Mouse (Mus musculus) embryonic facial prominence, embryonic 15.5 days (tissue): Measurements from ENCODE around the gene Nek5. TPM values are rescaled to one million over a fixed set of nuclear protein-coding genes. Genes with fewer than 3 reads are reported as not detected.

ENCODE experiments used
- ATAC-seq: fragments of 200-750 bp; cut with Nextera tagmentation; 2 replicates; pipeline ENCODE4 v1.8.0; 2017; ENCODE audit warnings: low read depth, moderate TSS enrichment; ENCODE audit not compliant: insufficient number of reproducible peaks, low FRiP score, low TSS enrichment
- H3K27ac ChIP-seq: fragments of 300-500 bp; sonication (generic); replicated peaks from 2 replicates; pipeline ENCODE4 v1.5.1; 2015; ENCODE audit warnings: mild to moderate bottlenecking, inconsistent platforms
- H3K27me3 ChIP-seq: fragments of 300-500 bp; sonication (generic); 2 replicates; pipeline ENCODE4 v1.6.1; 2015; ENCODE audit warnings: inconsistent platforms
- H3K36me3 ChIP-seq: fragments of 300-500 bp; sonication (generic); 2 replicates; pipeline ENCODE4 v1.6.1; 2015; ENCODE audit warnings: mild to moderate bottlenecking, inconsistent platforms
- H3K4me1 ChIP-seq: fragments of 300-500 bp; sonication (generic); 2 replicates; pipeline ENCODE4 v1.6.1; 2015; ENCODE audit warnings: inconsistent platforms
- H3K4me2 ChIP-seq: fragments of 300-500 bp; sonication (generic); replicated peaks from 2 replicates; pipeline ENCODE4 v1.6.1; 2015; ENCODE audit warnings: mild to moderate bottlenecking, inconsistent platforms
- H3K4me3 ChIP-seq: fragments of 300-500 bp; sonication (generic); replicated peaks from 2 replicates; pipeline ENCODE4 v1.5.1; 2015; ENCODE audit warnings: mild to moderate bottlenecking, inconsistent platforms
- H3K9ac ChIP-seq: fragments of 300-500 bp; sonication (generic); 2 replicates; pipeline ENCODE4 v1.6.1; 2015; ENCODE audit warnings: inconsistent platforms
- H3K9me3 ChIP-seq: fragments of 300-500 bp; sonication (generic); replicated peaks from 2 replicates; pipeline ENCODE4 v1.6.1; 2016; ENCODE audit warnings: inconsistent platforms
- WGBS: fragments of 180-500 bp; shearing (Covaris S2); methylation state at CpG from one replicate; pipeline ENCODE4 v1.1.7; 2015; 5-methylcytosine and 5-hydroxymethylcytosine counted together
- polyA plus RNA-seq: library from polyadenylated mRNA; unstranded; fragments of >200 nt; fragmentation: Nextera tagmentation; extraction: Ambion mirVana; gene quantifications from 2 replicates; pipeline ENCODE4 v1.2.1, GENCODE M21; 2015

The Nek5 gene
- polyA plus RNA-seq, 1 experiment from 2014 or later = 2.0 TPM

- no peak overlapping the region for H3K4me3 ChIP-seq
- H3K9me3 ChIP-seq = no peaks in the 10 kb centered on the region
- no peak overlapping the region for H3K9ac ChIP-seq
- H3K27me3 ChIP-seq = 0 out of 2 replicates have a peak, but pooled peaks cover 4% of the 10 kb centered on the region
- no peak for ATAC-seq
- H3K27ac ChIP-seq = no peak overlapping the region
- H3K4me1 ChIP-seq = no peaks in the 10 kb centered on the region
- H3K36me3 ChIP-seq = no peaks in the 10 kb centered on the region
- 57% methylated on average over 12 of the region's 12 CpGs for WGBS
- H3K4me2 ChIP-seq = no peak overlapping the region
These were observed 81.1 kb downstream of the Nek5 start for GRCm38 (mm10) chr8:22043706-22044105.

DNA sequence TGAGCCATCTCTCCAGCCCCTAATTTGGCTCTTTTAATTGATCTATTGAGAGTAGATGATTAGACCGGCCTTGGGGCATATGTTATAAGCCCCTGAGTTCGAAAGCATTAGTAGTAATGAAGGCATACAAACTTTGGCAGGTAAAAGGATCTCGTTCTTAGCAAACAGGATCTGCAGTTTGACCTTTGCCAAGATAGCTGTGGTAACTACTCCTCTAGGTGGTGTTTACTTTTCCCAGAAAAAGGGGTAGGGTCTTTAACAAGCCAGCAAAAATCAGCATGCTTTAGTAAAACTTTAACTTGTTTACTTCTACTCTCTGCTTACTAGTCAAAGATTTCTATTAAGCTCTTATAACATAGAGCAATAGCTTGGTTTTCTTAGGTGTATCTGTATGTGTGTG is 82.3 kb downstream of the Nek5 start:
- H3K9me3 ChIP-seq = no peaks in the 10 kb centered on the region
- no peak for ATAC-seq
- no peaks in the 10 kb centered on the region for H3K4me1 ChIP-seq
- no peak overlapping the region for H3K4me2 ChIP-seq
- H3K9ac ChIP-seq = no peak overlapping the region
- 77% methylated on average over 3 of the region's 3 CpGs for WGBS
- no peak overlapping the region for H3K4me3 ChIP-seq
- no peaks in the 10 kb centered on the region for H3K36me3 ChIP-seq
- 0 out of 2 replicates have a peak, but pooled peaks cover 4% of the 10 kb centered on the region for H3K27me3 ChIP-seq
- H3K27ac ChIP-seq = no peak overlapping the region

GRCm38 (mm10) chr8:22040153-22040509 is 84.7 kb downstream of the Nek5 start:
- no peaks in the 10 kb centered on the region for H3K9me3 ChIP-seq
- no peak overlapping the region for H3K4me2 ChIP-seq
- no peak overlapping the region for H3K9ac ChIP-seq
- ATAC-seq = no peak
- 34% methylated on average over 6 of the region's 6 CpGs for WGBS
- H3K27me3 ChIP-seq = 0 out of 2 replicates have a peak, but pooled peaks cover 4% of the 10 kb centered on the region
- H3K27ac ChIP-seq = no peak overlapping the region
- H3K4me1 ChIP-seq = no peaks in the 10 kb centered on the region
- no peaks in the 10 kb centered on the region for H3K36me3 ChIP-seq
- H3K4me3 ChIP-seq = no peak overlapping the region

- WGBS = 9% methylated on average over 15 of the region's 15 CpGs
- Histone ChIP-seq H3K36me3 (no peaks in the 10 kb centered on the region), H3K4me1 (no peaks in the 10 kb centered on the region), H3K27me3 (0 out of 2 replicates have a peak, but pooled peaks cover 4% of the 10 kb centered on the region), H3K9ac (no peak overlapping the region), H3K4me2 (no peak overlapping the region), H3K4me3 (no peak overlapping the region), H3K9me3 (no peaks in the 10 kb centered on the region), H3K27ac (no peak overlapping the region)
- no peak for ATAC-seq
These were observed 85.2 kb downstream of the Nek5 start for GRCm38 (mm10) chr8:22039468-22040152.

DNA sequence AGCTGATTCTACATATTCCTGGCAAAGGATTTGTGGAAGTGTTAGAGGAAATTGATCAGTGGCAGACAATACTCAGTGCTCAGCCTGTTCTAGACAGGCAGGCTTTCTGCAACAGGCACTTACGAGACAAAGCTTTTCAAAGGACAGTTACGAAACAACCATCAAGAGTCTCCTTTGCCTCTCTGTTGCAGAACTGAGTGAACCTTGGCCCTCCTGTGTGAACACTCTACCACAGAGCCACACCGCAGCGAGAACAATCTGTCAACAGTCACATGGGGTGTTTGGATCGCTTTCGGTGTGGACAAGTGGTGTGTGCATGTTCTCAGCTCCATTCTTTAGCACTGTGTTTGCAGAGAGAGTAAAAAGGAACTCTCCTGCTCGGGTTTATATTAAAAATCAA is 87.8 kb downstream of the Nek5 start:
- Histone ChIP-seq H3K9me3 (no peaks in the 10 kb centered on the region), H3K4me1 (no peaks in the 10 kb centered on the region), H3K36me3 (no peaks in the 10 kb centered on the region), H3K9ac (no peak overlapping the region), H3K4me2 (no peak overlapping the region), H3K27me3 (0 out of 2 replicates have a peak, but pooled peaks cover 4% of the 10 kb centered on the region), H3K4me3 (no peak overlapping the region), H3K27ac (no peak overlapping the region)
- no peak for ATAC-seq
- 76% methylated on average over 7 of the region's 7 CpGs for WGBS

GRCm38 (mm10) chr8:22036137-22036536 is 88.7 kb downstream of the Nek5 start:
- Histone ChIP-seq H3K4me2 (no peak overlapping the region), H3K27me3 (0 out of 2 replicates have a peak, but pooled peaks cover 4% of the 10 kb centered on the region), H3K36me3 (no peaks in the 10 kb centered on the region), H3K27ac (no peak overlapping the region), H3K4me3 (no peak overlapping the region), H3K9ac (no peak overlapping the region), H3K9me3 (no peaks in the 10 kb centered on the region), H3K4me1 (no peaks in the 10 kb centered on the region)
- WGBS = 85% methylated on average over 9 of the region's 9 CpGs
- no peak for ATAC-seq

GRCm38 (mm10) chr8:22030990-22031389 is 93.9 kb downstream of the Nek5 start:
- Histone ChIP-seq H3K9ac (no peak overlapping the region), H3K36me3 (no peaks in the 10 kb centered on the region), H3K27ac (no peak overlapping the region), H3K4me1 (no peaks in the 10 kb centered on the region), H3K9me3 (no peaks in the 10 kb centered on the region), H3K27me3 (no peaks in the 10 kb centered on the region), H3K4me2 (no peak overlapping the region), H3K4me3 (no peak overlapping the region)
- WGBS = 83% methylated on average over 3 of the region's 3 CpGs
- ATAC-seq = no peak

- 85% methylated on average over 3 of the region's 3 CpGs for WGBS
- Histone ChIP-seq H3K9me3 (no peaks in the 10 kb centered on the region), H3K27ac (no peak overlapping the region), H3K9ac (no peak overlapping the region), H3K4me1 (no peaks in the 10 kb centered on the region), H3K27me3 (no peaks in the 10 kb centered on the region), H3K4me2 (no peak overlapping the region), H3K36me3 (no peaks in the 10 kb centered on the region), H3K4me3 (no peak overlapping the region)
- no peak for ATAC-seq
These were observed 95.9 kb downstream of the Nek5 start for GRCm38 (mm10) chr8:22028973-22029372.

- 70% methylated on average over 4 of the region's 4 CpGs for WGBS
- Histone ChIP-seq H3K27me3 (no peaks in the 10 kb centered on the region), H3K4me1 (no peaks in the 10 kb centered on the region), H3K36me3 (no peaks in the 10 kb centered on the region), H3K9ac (no peak overlapping the region), H3K4me3 (no peak overlapping the region), H3K4me2 (no peak overlapping the region), H3K9me3 (no peaks in the 10 kb centered on the region), H3K27ac (no peak overlapping the region)
- no peak for ATAC-seq
These were observed 99.6 kb downstream of the Nek5 start for GRCm38 (mm10) chr8:22025241-22025640.

Other genes with a start within 250 kb of the Nek5 start
- not detected in 2 replicates for gene Defb9, start 239.6 kb downstream of the Nek5 start, polyA plus RNA-seq
- not detected in 2 replicates for gene Defb11, start 218.6 kb downstream of the Nek5 start, polyA plus RNA-seq
- not detected in 2 replicates for gene Defb15, start 192.3 kb downstream of the Nek5 start, polyA plus RNA-seq
- not detected in 2 replicates for gene Defb35, start 186.7 kb downstream of the Nek5 start, polyA plus RNA-seq
- not detected in 2 replicates for gene Defb13, start 178.3 kb downstream of the Nek5 start, polyA plus RNA-seq
- not detected in 2 replicates for gene Fam90a1a, start 166.3 kb downstream of the Nek5 start, polyA plus RNA-seq
- gene Ccdc70, start 155.3 kb downstream of the Nek5 start, polyA plus RNA-seq = not detected in 2 replicates
- gene Atp7b, start 64.7 kb downstream of the Nek5 start, polyA plus RNA-seq = 0.43 and 0.76 TPM in 2 replicates
- gene Alg11, start 64.3 kb downstream of the Nek5 start, polyA plus RNA-seq = 28.6 and 35.7 TPM in 2 replicates
- gene Nek3, start 41.4 kb upstream of the Nek5 start, polyA plus RNA-seq = 3.5 and 4.1 TPM in 2 replicates
- 35.6 and 38.4 TPM in 2 replicates for gene Ckap2, start 60.8 kb upstream of the Nek5 start, polyA plus RNA-seq
- gene Vps36, start 67.8 kb upstream of the Nek5 start, polyA plus RNA-seq = 36.6 and 38.5 TPM in 2 replicates
- gene Thsd1, start 102.3 kb upstream of the Nek5 start, polyA plus RNA-seq = 13.1 and 13.3 TPM in 2 replicates
- gene Tpte, start 158.4 kb upstream of the Nek5 start, polyA plus RNA-seq = not detected in 2 replicates